Mouse (Mus musculus) lung, postnatal 0 days (tissue): Measurements from ENCODE around the gene Igf2bp3. TPM values are rescaled to one million over a fixed set of nuclear protein-coding genes. Genes with fewer than 3 reads are reported as not detected.

ENCODE experiments used
- ATAC-seq: fragments of 200-750 bp; cut with Nextera tagmentation; 2 replicates; pipeline ENCODE4 v1.8.0; 2017; ENCODE audit warnings: moderate library complexity
- DNase-seq: peaks from one replicate; pipeline ENCODE4 v3.0.0-alpha.2; 2016; ENCODE audit warnings: low spot score
- H3K27ac ChIP-seq: fragments of 300-500 bp; sonication (generic); 2 replicates; pipeline ENCODE4 v1.5.1; 2014; ENCODE audit warnings: antibody characterized with exemption, mild to moderate bottlenecking, low read length, mixed read lengths
- H3K27me3 ChIP-seq: fragments of 300-500 bp; sonication (generic); replicated peaks from 2 replicates; pipeline ENCODE4 v1.6.1; 2014; ENCODE audit warnings: low read length, mixed read lengths; ENCODE audit not compliant: insufficient read depth
- H3K36me3 ChIP-seq: fragments of 300-500 bp; sonication (generic); 2 replicates; pipeline ENCODE4 v1.6.1; 2014; ENCODE audit warnings: low read length, mixed read lengths; ENCODE audit not compliant: insufficient read depth
- H3K4me1 ChIP-seq: fragments of 300-500 bp; sonication (generic); 2 replicates; pipeline ENCODE4 v1.6.1; 2014; ENCODE audit warnings: antibody characterized with exemption, low read depth, low read length, mixed read lengths; ENCODE audit not compliant: insufficient read depth
- H3K4me2 ChIP-seq: fragments of 300-500 bp; sonication (generic); replicated peaks from 2 replicates; pipeline ENCODE4 v1.6.1; 2014; ENCODE audit warnings: low read depth, mild to moderate bottlenecking, low read length, moderate library complexity, mixed read lengths
- H3K4me3 ChIP-seq: fragments of 300-500 bp; sonication (generic); 2 replicates; pipeline ENCODE4 v1.5.1; 2014; ENCODE audit warnings: low read depth, low read length
- H3K9ac ChIP-seq: fragments of 300-500 bp; sonication (generic); replicated peaks from 2 replicates; pipeline ENCODE4 v1.6.1; 2014; ENCODE audit warnings: low read depth, mild to moderate bottlenecking
- H3K9me3 ChIP-seq: fragments of 300-500 bp; sonication (generic); 2 replicates; pipeline ENCODE4 v1.6.1; 2016; ENCODE audit warnings: low read length, mixed read lengths
- CTCF ChIP-seq: IDR thresholded peaks from 2 replicates; pipeline ENCODE4 v1.5.1; 2016; ENCODE audit warnings: antibody characterized with exemption, mild to moderate bottlenecking
- EP300 ChIP-seq: IDR thresholded peaks from 2 replicates; pipeline ENCODE4 v1.6.1; 2016; ENCODE audit warnings: antibody characterized with exemption, mild to moderate bottlenecking, control low read depth
- WGBS: fragments of 180-500 bp; shearing (Covaris S2); extraction: QIAGEN DNeasy Blood & Tissue Kit; methylation state at CpG from one replicate; pipeline ENCODE4 v1.1.7; 2014; 5-methylcytosine and 5-hydroxymethylcytosine counted together
- polyA plus RNA-seq: library from polyadenylated mRNA; unstranded; fragments of >200 nt; fragmentation: Nextera tagmentation; extraction: Ambion mirVana; gene quantifications from 2 replicates; pipeline ENCODE4 v1.2.1, GENCODE M21; 2015

Igf2bp3 gene
- polyA plus RNA-seq, 1 experiment from 2014 or later = 23.7 TPM

DNA sequence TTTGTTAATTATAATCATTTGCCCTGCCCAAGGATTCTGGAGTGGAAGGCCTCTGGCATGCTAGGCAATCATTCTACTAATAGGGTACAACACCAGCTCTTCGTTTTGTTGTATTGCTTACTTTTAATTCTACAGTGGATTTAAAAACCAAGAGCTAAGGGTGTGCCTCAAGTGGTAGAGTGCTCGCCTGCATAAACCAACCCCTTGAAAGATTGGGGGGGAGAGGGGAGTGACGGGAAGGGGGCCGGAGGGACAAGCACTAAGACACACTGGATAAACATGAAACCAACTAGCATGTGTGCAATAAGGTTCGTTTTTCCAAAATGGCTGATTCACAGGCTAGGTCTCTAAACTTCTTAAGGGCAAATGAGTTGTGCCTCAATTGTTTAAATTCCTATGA lies 3.2 kb downstream of the Igf2bp3 start:
- H3K4me2 ChIP-seq = no peak overlapping the region; the same call in 1 of the 2 replicates
- no peak overlapping the region for H3K4me3 ChIP-seq
- WGBS = 38% methylated on average over 5 of the region's 5 CpGs
- no peaks in the 10 kb centered on the region for H3K36me3 ChIP-seq
- ATAC-seq (no peak), DNase-seq (peak; percentile 31)
- H3K9ac ChIP-seq = no peak overlapping the region
- TF ChIP-seq EP300 (no peak), CTCF (no peak)
- H3K27ac ChIP-seq = no peak overlapping the region
- H3K9me3 ChIP-seq = no peaks in the 10 kb centered on the region
- H3K27me3 ChIP-seq = no peaks in the 10 kb centered on the region
- peaks cover 12% of the 10 kb centered on the region; the same call in 1 of the 2 replicates for H3K4me1 ChIP-seq

- Histone ChIP-seq H3K4me2 (0 out of 2 replicates have a peak overlapping the region, but pooled peaks have one; percentile 15), H3K4me1 (peaks cover 12% of the 10 kb centered on the region; the same call in 1 of the 2 replicates), H3K4me3 (no peak overlapping the region), H3K27me3 (no peaks in the 10 kb centered on the region), H3K9me3 (no peaks in the 10 kb centered on the region), H3K27ac (peak overlapping the region; percentile 64), H3K36me3 (no peaks in the 10 kb centered on the region), H3K9ac (0 out of 2 replicates have a peak overlapping the region, but pooled peaks have one; percentile 12)
- 17% methylated on average over 14 of the region's 14 CpGs for WGBS
- TF ChIP-seq EP300 (peak; percentile 55; the same call in 1 of the 2 replicates), CTCF (no peak)
- ATAC-seq = peak; percentile 66
- DNase-seq = peak; percentile 83
These were observed 4.6 kb downstream of the Igf2bp3 start for GRCm38 (mm10) chr6:49209881-49210854.

GRCm38 (mm10) chr6:49208935-49209334 lies 5.8 kb downstream of the Igf2bp3 start:
- peaks cover 12% of the 10 kb centered on the region; the same call in 1 of the 2 replicates for H3K4me1 ChIP-seq
- H3K9me3 ChIP-seq = no peaks in the 10 kb centered on the region
- no peak overlapping the region for H3K9ac ChIP-seq
- no peaks in the 10 kb centered on the region for H3K27me3 ChIP-seq
- ATAC-seq = peak; percentile 60
- 68% methylated on average over 5 of the region's 5 CpGs for WGBS
- H3K27ac ChIP-seq = peak overlapping the region; percentile 64
- peak overlapping the region; percentile 18 for H3K4me2 ChIP-seq
- DNase-seq = peak; percentile 55
- peak; percentile 61; the same call in 1 of the 2 replicates for TF ChIP-seq EP300
- TF ChIP-seq CTCF = no peak
- no peak overlapping the region; the same call in 1 of the 2 replicates for H3K4me3 ChIP-seq
- H3K36me3 ChIP-seq = no peaks in the 10 kb centered on the region

- ATAC-seq = peak; percentile 49; the same call in 1 of the 2 replicates
- WGBS = 37% methylated on average over 8 of the region's 8 CpGs
These were observed 6.3 kb downstream of the Igf2bp3 start for GRCm38 (mm10) chr6:49208297-49208930.

GRCm38 (mm10) chr6:49206416-49206815 lies 8.3 kb downstream of the Igf2bp3 start:
- Histone ChIP-seq H3K4me2 (no peak overlapping the region), H3K4me3 (no peak overlapping the region), H3K27me3 (no peaks in the 10 kb centered on the region), H3K9ac (no peak overlapping the region), H3K36me3 (no peaks in the 10 kb centered on the region), H3K27ac (no peak overlapping the region), H3K4me1 (peaks cover 12% of the 10 kb centered on the region; the same call in 1 of the 2 replicates), H3K9me3 (no peaks in the 10 kb centered on the region)
- WGBS = 77% methylated on average over 1 of the region's 1 CpGs
- ATAC-seq (no peak), DNase-seq (no peak)
- no peak for TF ChIP-seq EP300
- TF ChIP-seq CTCF = no peak

More at GRCm38 (mm10) chr6:49208297-49208930, 6.3 kb downstream of the Igf2bp3 start:
- Histone ChIP-seq H3K4me3 (no peak overlapping the region; the same call in 1 of the 2 replicates), H3K9ac (no peak overlapping the region), H3K27me3 (no peaks in the 10 kb centered on the region), H3K36me3 (no peaks in the 10 kb centered on the region), H3K27ac (peak overlapping the region; percentile 64), H3K4me1 (peaks cover 12% of the 10 kb centered on the region; the same call in 1 of the 2 replicates), H3K4me2 (peak overlapping the region; percentile 18), H3K9me3 (no peaks in the 10 kb centered on the region)
- peak; percentile 69 for DNase-seq
- TF ChIP-seq CTCF (peak; percentile 72), EP300 (no peak)

DNA sequence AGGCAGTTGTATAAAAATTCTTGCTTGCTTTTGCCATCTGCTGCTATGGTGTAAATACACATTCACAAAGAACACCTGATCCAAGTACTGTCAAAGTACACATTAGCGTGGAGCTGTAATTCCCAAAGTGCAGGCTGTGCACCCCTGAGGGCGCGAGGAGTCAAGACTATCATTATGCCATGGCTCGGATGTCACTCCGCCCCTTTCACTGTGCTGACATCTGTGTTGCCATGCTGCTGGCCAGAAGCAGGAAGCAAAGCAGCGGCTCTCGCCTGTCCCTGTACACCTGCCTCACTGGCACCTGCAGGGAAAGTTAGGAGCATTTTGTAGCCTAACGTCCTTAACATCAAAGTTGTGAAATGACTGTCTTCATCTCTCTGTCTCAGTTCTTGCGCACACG lies 19.6 kb downstream of the Igf2bp3 start:
- H3K36me3 ChIP-seq = no peaks in the 10 kb centered on the region
- no peak overlapping the region for H3K4me3 ChIP-seq
- TF ChIP-seq CTCF (no peak), EP300 (no peak)
- H3K4me2 ChIP-seq = no peak overlapping the region
- H3K27me3 ChIP-seq = no peaks in the 10 kb centered on the region
- no peak for ATAC-seq
- H3K9me3 ChIP-seq = no peaks in the 10 kb centered on the region
- no peaks in the 10 kb centered on the region for H3K4me1 ChIP-seq
- H3K9ac ChIP-seq = no peak overlapping the region
- H3K27ac ChIP-seq = no peak overlapping the region
- DNase-seq = no peak
- 92% methylated on average over 10 of the region's 10 CpGs for WGBS
